8 mouse cellular contexts compared by ENCODE assay signal in genomic region chr2:149679822-149680459, GRCm38 (mm10).
A peak's percentile ranks its signal among the peaks of the same experiment; 100 is the strongest.
DNase-seq lines count a peak whose midpoint lies in the region; ATAC-seq lines count a peak whose summit lies in the region.

No protein-coding gene starts in this region.

- no peak for DNase-seq in heart, adult 9 months (ENCODE audit: low spot score in 2 of 2)
- DNase-seq in Muller cell, postnatal 12 days (ENCODE audit: inconsistent ontology term), result peak; percentile 66
- DNase-seq in cerebellum, postnatal 25 days, result peak; percentile 6 to 42
- peak; percentile 20 to 48 for DNase-seq in kidney, postnatal 36 days
- no peak for DNase-seq in B cell, adult 2 months
- DNase-seq in embryo, embryonic 10.5 days (ENCODE audit: low spot score), result no peak

- H3K27ac ChIP-seq in heart, embryonic 15.5 days, result peak overlapping the region; percentile 60

- H3K4me2 ChIP-seq in heart, embryonic 15.5 days, result no peak overlapping the region

- H3K4me1 ChIP-seq in heart, embryonic 15.5 days (replicated peaks), result peaks cover 13% of the 10 kb centered on the region

- H3K9me3 ChIP-seq in heart, embryonic 15.5 days (replicated peaks), result no peaks in the 10 kb centered on the region

- no peak overlapping the region for H3K4me3 ChIP-seq in heart, embryonic 15.5 days

- WGBS in heart, embryonic 15.5 days, result 66% methylated on average over 2 of the region's 2 CpGs

- H3K27me3 ChIP-seq in heart, embryonic 15.5 days, result no peaks in the 10 kb centered on the region

- no peaks in the 10 kb centered on the region for H3K36me3 ChIP-seq in heart, embryonic 15.5 days

- ATAC-seq in heart, embryonic 15.5 days (replicated peaks; ENCODE audit: insufficient number of reproducible peaks, insufficient read depth, low FRiP score, low read depth), result peak; percentile 58; the same call in 1 of the 2 replicates
- no peak for ATAC-seq in monocyte, adult 5-6 weeks (replicated peaks; ENCODE audit: insufficient number of reproducible peaks, low FRiP score, low TSS enrichment, poor library complexity, severe bottlenecking)

- H3K9ac ChIP-seq in heart, embryonic 15.5 days, result no peak overlapping the region

Comparison
In these comparisons a context has a peak if more than half of its experiments do, and no peak if none do; other contexts are left out.
1. DNase-seq: peak in Muller cell, postnatal 12 days (single experiment), cerebellum, postnatal 25 days (2 of 2) and kidney, postnatal 36 days (2 of 2); none in heart, adult 9 months (0 of 2), B cell, adult 2 months (0 of 2) and embryo, embryonic 10.5 days (single experiment).